ENCODE assay signal across 8 mouse cellular contexts in genomic region chr7:48908521-48909341, GRCm38 (mm10). TPM values are rescaled to one million over a fixed set of nuclear protein-coding genes. Genes with fewer than 3 reads are reported as not detected.
DNase-seq lines count a peak whose midpoint lies in the region; ATAC-seq lines count a peak whose summit lies in the region.

TSS of gene Nav2 (plus strand) at chr7:48908716.

- no peaks in the 10 kb centered on the region for H3K9me3 ChIP-seq in limb, embryonic 12.5 days
- no peaks in the 10 kb centered on the region for H3K9me3 ChIP-seq in limb, embryonic 10.5 days (replicated peaks)
- no peaks in the 10 kb centered on the region for H3K9me3 ChIP-seq in heart, embryonic 16.5 days (replicated peaks; ENCODE audit: control insufficient read depth, low read length)
- no peaks in the 10 kb centered on the region for H3K9me3 ChIP-seq in neural tube, embryonic 12.5 days

- intact Hi-C loops in left cerebral cortex, postnatal 4 days (cut with DNase I) = no loop called here

- H3K36me3 ChIP-seq in limb, embryonic 12.5 days = no peaks in the 10 kb centered on the region
- H3K36me3 ChIP-seq in limb, embryonic 10.5 days = no peaks in the 10 kb centered on the region
- no peaks in the 10 kb centered on the region for H3K36me3 ChIP-seq in heart, embryonic 16.5 days (ENCODE audit: control insufficient read depth, insufficient read depth)
- no peaks in the 10 kb centered on the region for H3K36me3 ChIP-seq in neural tube, embryonic 12.5 days

- H3K4me3 ChIP-seq in limb, embryonic 12.5 days (replicated peaks) = no peak within 1 kb of the TSS
- H3K4me3 ChIP-seq in limb, embryonic 10.5 days = no peak within 1 kb of the TSS
- H3K4me3 ChIP-seq in heart, embryonic 16.5 days (ENCODE audit: low read length) = no peak within 1 kb of the TSS
- H3K4me3 ChIP-seq in neural tube, embryonic 12.5 days = no peak within 1 kb of the TSS

- 68% methylated on average over 8 of the region's 8 CpGs for WGBS in limb, embryonic 12.5 days
- WGBS in limb, embryonic 10.5 days = 67% methylated on average over 8 of the region's 8 CpGs
- WGBS in heart, embryonic 16.5 days = 51% methylated on average over 8 of the region's 8 CpGs
- WGBS in neural tube, embryonic 12.5 days = 78% methylated on average over 8 of the region's 8 CpGs

- H3K27me3 ChIP-seq in limb, embryonic 12.5 days = no peaks in the 10 kb centered on the region
- no peaks in the 10 kb centered on the region for H3K27me3 ChIP-seq in limb, embryonic 10.5 days (ENCODE audit: low read depth, poor library complexity, severe bottlenecking)
- H3K27me3 ChIP-seq in heart, embryonic 16.5 days (ENCODE audit: control insufficient read depth, insufficient read depth, low read length) = no peaks in the 10 kb centered on the region
- H3K27me3 ChIP-seq in neural tube, embryonic 12.5 days (replicated peaks) = no peaks in the 10 kb centered on the region

- H3K4me1 ChIP-seq in limb, embryonic 12.5 days (replicated peaks) = no peaks in the 10 kb centered on the region
- H3K4me1 ChIP-seq in limb, embryonic 10.5 days = 0 out of 2 replicates have a peak, but pooled peaks cover 3% of the 10 kb centered on the region
- H3K4me1 ChIP-seq in heart, embryonic 16.5 days (ENCODE audit: control insufficient read depth, insufficient read depth, low read length) = peaks cover 7% of the 10 kb centered on the region
- H3K4me1 ChIP-seq in neural tube, embryonic 12.5 days = peaks cover 13% of the 10 kb centered on the region; the same call in 1 of the 2 replicates

- H3K9ac ChIP-seq in limb, embryonic 12.5 days (replicated peaks) = no peak within 1 kb of the TSS
- no peak within 1 kb of the TSS for H3K9ac ChIP-seq in heart, embryonic 16.5 days (ENCODE audit: low read length)
- no peak within 1 kb of the TSS for H3K9ac ChIP-seq in neural tube, embryonic 12.5 days

- H3K4me2 ChIP-seq in limb, embryonic 12.5 days = no peak within 1 kb of the TSS
- no peak within 1 kb of the TSS for H3K4me2 ChIP-seq in heart, embryonic 16.5 days (ENCODE audit: low read depth, low read length)
- H3K4me2 ChIP-seq in neural tube, embryonic 12.5 days (replicated peaks) = no peak within 1 kb of the TSS

- no peak for ATAC-seq in limb, embryonic 12.5 days (ENCODE audit: insufficient number of reproducible peaks, insufficient read depth, low FRiP score, low TSS enrichment, low read depth)
- ATAC-seq in common myeloid progenitor, adult 5-6 weeks (replicated peaks; ENCODE audit: low read depth, poor library complexity, severe bottlenecking) = peak; percentile 88
- ATAC-seq in heart, embryonic 16.5 days (replicated peaks; ENCODE audit: extremely low read depth, insufficient read depth, low FRiP score) = peak; percentile 72
- no peak for ATAC-seq in neural tube, embryonic 12.5 days (ENCODE audit: low FRiP score, low read depth)

- no peak for DNase-seq in limb, embryonic 10.5 days (ENCODE audit: low spot score)
- no peak for DNase-seq in left cerebral cortex, postnatal 4 days
- no peak for DNase-seq in cerebellum, adult 8-10 months
- DNase-seq in adrenal gland, adult 8-10 months = no peak

- no peak within 1 kb of the TSS for H3K27ac ChIP-seq in limb, embryonic 12.5 days
- no peak within 1 kb of the TSS for H3K27ac ChIP-seq in limb, embryonic 10.5 days
- H3K27ac ChIP-seq in heart, embryonic 16.5 days (ENCODE audit: low read length) = peak within 1 kb of the TSS; percentile 38; the same call in 1 of the 2 replicates
- H3K27ac ChIP-seq in neural tube, embryonic 12.5 days = no peak within 1 kb of the TSS

RNA-seq across cellular contexts. Expression of gene Nav2, which starts in this region (rescaled TPM):
- polyA plus RNA-seq in limb, embryonic 12.5 days (2016; fragmentation: Nextera tagmentation; extraction: Ambion mirVana) = 12.2 and 12.4 TPM in 2 replicates
- 7.2 and 8.3 TPM in 2 replicates for polyA plus RNA-seq in limb, embryonic 10.5 days (2016; fragmentation: Nextera tagmentation; extraction: Ambion mirVana)
- total RNA-seq in common myeloid progenitor, adult 5-6 weeks (2017) = 5.9 and 7.8 TPM in 2 replicates
- 33.9 and 34.2 TPM in 2 replicates for polyA plus RNA-seq in heart, embryonic 16.5 days (2015; fragmentation: Nextera tagmentation; extraction: Ambion mirVana)
- 100 to 1,000 TPM; 200 to 220 TPM for total RNA-seq in left cerebral cortex, postnatal 4 days (2021)
- polyA plus RNA-seq in neural tube, embryonic 12.5 days (2016; fragmentation: Nextera tagmentation; extraction: Ambion mirVana) = 25.2 and 28.5 TPM in 2 replicates
- 10 to 100 TPM in 2 of 4 experiments, 1 to 10 TPM in 2; 5.1 to 13.7 (median 9.1) TPM for total RNA-seq in adrenal gland, adult 8-10 months (2022)

Comparison
In these comparisons a context has a peak if more than half of its experiments do, and no peak if none do; other contexts are left out.
1. RNA of gene Nav2 (total RNA-seq): 200 to 220 TPM in left cerebral cortex, postnatal 4 days; 5.1 to 13.7 TPM in adrenal gland, adult 8-10 months and 5.9 to 7.8 TPM in common myeloid progenitor, adult 5-6 weeks; every median in the first group is over 10 times any median in the second.
2. ATAC-seq: peak in common myeloid progenitor, adult 5-6 weeks (single experiment) and heart, embryonic 16.5 days (single experiment); none in limb, embryonic 12.5 days (single experiment) and neural tube, embryonic 12.5 days (single experiment).